Mouse (Mus musculus) liver, embryonic 15.5 days (tissue): ENCODE data around the gene Hadh. TPM values are rescaled to one million over a fixed set of nuclear protein-coding genes. Genes with fewer than 3 reads are reported as not detected.

Experiments used
- ATAC-seq: fragments of 200-750 bp; cut with Nextera tagmentation; 2 replicates; pipeline ENCODE4 v1.8.0; 2017; ENCODE audit warnings: moderate number of reproducible peaks, mild to moderate bottlenecking, moderate library complexity; ENCODE audit not compliant: insufficient read depth
- H3K27ac ChIP-seq: fragments of 300-500 bp; sonication (generic); replicated peaks from 2 replicates; pipeline ENCODE4 v1.5.1; 2015; ENCODE audit warnings: mild to moderate bottlenecking, inconsistent platforms
- H3K27me3 ChIP-seq: fragments of 300-500 bp; sonication (generic); 2 replicates; pipeline ENCODE4 v1.6.1; 2015; ENCODE audit warnings: mild to moderate bottlenecking, inconsistent platforms
- H3K36me3 ChIP-seq: fragments of 300-500 bp; sonication (generic); replicated peaks from 2 replicates; pipeline ENCODE4 v1.6.1; 2015; ENCODE audit warnings: moderate library complexity, mild to moderate bottlenecking, inconsistent platforms
- H3K4me1 ChIP-seq: fragments of 300-500 bp; sonication (generic); replicated peaks from 2 replicates; pipeline ENCODE4 v1.6.1; 2015; ENCODE audit warnings: inconsistent platforms
- H3K4me2 ChIP-seq: fragments of 300-500 bp; sonication (generic); 2 replicates; pipeline ENCODE4 v1.6.1; 2015; ENCODE audit warnings: moderate library complexity, mild to moderate bottlenecking, inconsistent platforms
- H3K4me3 ChIP-seq: fragments of 300-500 bp; sonication (generic); replicated peaks from 2 replicates; pipeline ENCODE4 v1.5.1; 2015; ENCODE audit warnings: mild to moderate bottlenecking, inconsistent platforms
- H3K9ac ChIP-seq: fragments of 300-500 bp; sonication (generic); 2 replicates; pipeline ENCODE4 v1.6.1; 2015; ENCODE audit warnings: moderate library complexity, mild to moderate bottlenecking, inconsistent platforms
- H3K9me3 ChIP-seq: fragments of 300-500 bp; sonication (generic); replicated peaks from 2 replicates; pipeline ENCODE4 v1.6.1; 2016; ENCODE audit warnings: inconsistent platforms
- WGBS: fragments of 180-500 bp; shearing (Covaris S2); methylation state at CpG from one replicate; pipeline ENCODE4 v1.1.7; 2015; ENCODE audit warnings: mixed read lengths; ENCODE audit not compliant: insufficient replicate concordance; 5-methylcytosine and 5-hydroxymethylcytosine counted together
- polyA plus RNA-seq: library from polyadenylated mRNA; unstranded; fragments of >200 nt; fragmentation: Nextera tagmentation; extraction: Ambion mirVana; gene quantifications from 2 replicates; pipeline ENCODE4 v1.2.1, GENCODE M21; 2015

Gene Hadh
- polyA plus RNA-seq, 1 experiment from 2014 or later = 114 TPM

GRCm38 (mm10) chr3:131271157-131271556 is 744 bp downstream of the Hadh start:
- Histone ChIP-seq H3K4me2 (peak overlapping the region; percentile 83), H3K4me1 (peaks cover 32% of the 10 kb centered on the region), H3K9ac (peak overlapping the region; percentile 55; the same call in 1 of the 2 replicates), H3K4me3 (peak overlapping the region; percentile 66), H3K9me3 (no peaks in the 10 kb centered on the region), H3K27me3 (no peaks in the 10 kb centered on the region), H3K27ac (peak overlapping the region; percentile 72), H3K36me3 (no peaks in the 10 kb centered on the region)
- peak; percentile 59 for ATAC-seq
- WGBS = 2% methylated on average over 8 of the region's 8 CpGs

GRCm38 (mm10) chr3:131270381-131270780 is 1.5 kb downstream of the Hadh start:
- 51% methylated on average over 6 of the region's 6 CpGs for WGBS
- peak overlapping the region; percentile 66 for H3K4me3 ChIP-seq
- H3K9me3 ChIP-seq = no peaks in the 10 kb centered on the region
- H3K27me3 ChIP-seq = no peaks in the 10 kb centered on the region
- H3K36me3 ChIP-seq = no peaks in the 10 kb centered on the region
- peak overlapping the region; percentile 83 for H3K4me2 ChIP-seq
- H3K27ac ChIP-seq = no peak overlapping the region
- no peak for ATAC-seq
- H3K4me1 ChIP-seq = peaks cover 32% of the 10 kb centered on the region
- peak overlapping the region; percentile 30; the same call in 1 of the 2 replicates for H3K9ac ChIP-seq

- Histone ChIP-seq H3K27ac (no peak overlapping the region), H3K36me3 (0 out of 2 replicates have a peak, but pooled peaks cover 4% of the 10 kb centered on the region), H3K4me1 (peaks cover 29% of the 10 kb centered on the region), H3K9ac (no peak overlapping the region), H3K4me3 (no peak overlapping the region), H3K4me2 (no peak overlapping the region), H3K27me3 (no peaks in the 10 kb centered on the region), H3K9me3 (no peaks in the 10 kb centered on the region)
- WGBS = 55% methylated on average over 3 of the region's 3 CpGs
- ATAC-seq = no peak
These were observed 5.4 kb downstream of the Hadh start for GRCm38 (mm10) chr3:131266366-131267050.

GRCm38 (mm10) chr3:131265516-131265915 is 6.4 kb downstream of the Hadh start:
- ATAC-seq = no peak
- H3K36me3 ChIP-seq = peaks cover 4% of the 10 kb centered on the region; the same call in 1 of the 2 replicates
- H3K9ac ChIP-seq = no peak overlapping the region
- H3K27me3 ChIP-seq = no peaks in the 10 kb centered on the region
- H3K4me3 ChIP-seq = no peak overlapping the region
- WGBS = 57% methylated on average over 8 of the region's 8 CpGs
- H3K9me3 ChIP-seq = no peaks in the 10 kb centered on the region
- H3K4me1 ChIP-seq = peaks cover 19% of the 10 kb centered on the region
- H3K27ac ChIP-seq = no peak overlapping the region
- H3K4me2 ChIP-seq = no peak overlapping the region

GRCm38 (mm10) chr3:131263766-131264486 is 8.0 kb downstream of the Hadh start:
- WGBS = 63% methylated on average over 15 of the region's 15 CpGs
- peaks cover 4% of the 10 kb centered on the region; the same call in 1 of the 2 replicates for H3K36me3 ChIP-seq
- peak overlapping the region; percentile 11 for H3K4me2 ChIP-seq
- H3K27ac ChIP-seq = 0 out of 2 replicates have a peak overlapping the region, but pooled peaks have one; percentile 1
- no peak overlapping the region for H3K9ac ChIP-seq
- H3K4me1 ChIP-seq = peaks cover 17% of the 10 kb centered on the region
- H3K9me3 ChIP-seq = no peaks in the 10 kb centered on the region
- no peaks in the 10 kb centered on the region for H3K27me3 ChIP-seq
- H3K4me3 ChIP-seq = no peak overlapping the region
- peak; percentile 67; the same call in 1 of the 2 replicates for ATAC-seq

- peaks cover 7% of the 10 kb centered on the region; the same call in 1 of the 2 replicates for H3K4me1 ChIP-seq
- no peaks in the 10 kb centered on the region for H3K9me3 ChIP-seq
- 80% methylated on average over 6 of the region's 6 CpGs for WGBS
- H3K27me3 ChIP-seq = no peaks in the 10 kb centered on the region
- H3K36me3 ChIP-seq = peaks cover 10% of the 10 kb centered on the region
- H3K4me3 ChIP-seq = no peak overlapping the region
- no peak for ATAC-seq
- no peak overlapping the region for H3K9ac ChIP-seq
- H3K27ac ChIP-seq = no peak overlapping the region
- no peak overlapping the region for H3K4me2 ChIP-seq
These were observed 11.5 kb downstream of the Hadh start for GRCm38 (mm10) chr3:131260418-131260817.

GRCm38 (mm10) chr3:131259392-131259965 is 12.4 kb downstream of the Hadh start:
- Histone ChIP-seq H3K4me2 (no peak overlapping the region), H3K27me3 (no peaks in the 10 kb centered on the region), H3K4me3 (no peak overlapping the region), H3K27ac (no peak overlapping the region), H3K4me1 (no peaks in the 10 kb centered on the region), H3K9me3 (no peaks in the 10 kb centered on the region), H3K36me3 (peaks cover 10% of the 10 kb centered on the region), H3K9ac (no peak overlapping the region)
- no peak for ATAC-seq
- 72% methylated on average over 9 of the region's 9 CpGs for whole genome bisulfite sequencing

- Histone ChIP-seq H3K4me1 (no peaks in the 10 kb centered on the region), H3K9ac (no peak overlapping the region), H3K4me2 (no peak overlapping the region), H3K36me3 (peaks cover 10% of the 10 kb centered on the region), H3K9me3 (no peaks in the 10 kb centered on the region), H3K27ac (no peak overlapping the region), H3K4me3 (no peak overlapping the region), H3K27me3 (no peaks in the 10 kb centered on the region)
- WGBS = 60% methylated on average over 3 of the region's 3 CpGs
- ATAC-seq = no peak
These were observed 13.0 kb downstream of the Hadh start for GRCm38 (mm10) chr3:131258921-131259320.

GRCm38 (mm10) chr3:131255399-131255981 is 16.4 kb downstream of the Hadh start:
- no peak overlapping the region for H3K4me2 ChIP-seq
- H3K9ac ChIP-seq = no peak overlapping the region
- no peaks in the 10 kb centered on the region for H3K27me3 ChIP-seq
- no peak overlapping the region for H3K4me3 ChIP-seq
- H3K4me1 ChIP-seq = no peaks in the 10 kb centered on the region
- ATAC-seq = no peak
- H3K36me3 ChIP-seq = peaks cover 8% of the 10 kb centered on the region
- no peak overlapping the region for H3K27ac ChIP-seq
- WGBS = 55% methylated on average over 3 of the region's 3 CpGs
- no peaks in the 10 kb centered on the region for H3K9me3 ChIP-seq

- no peaks in the 10 kb centered on the region for H3K9me3 ChIP-seq
- no peak overlapping the region for H3K9ac ChIP-seq
- no peaks in the 10 kb centered on the region for H3K27me3 ChIP-seq
- WGBS = 81% methylated on average over 4 of the region's 4 CpGs
- no peak for ATAC-seq
- H3K27ac ChIP-seq = no peak overlapping the region
- H3K36me3 ChIP-seq = peaks cover 8% of the 10 kb centered on the region
- H3K4me2 ChIP-seq = no peak overlapping the region
- H3K4me3 ChIP-seq = no peak overlapping the region
- no peaks in the 10 kb centered on the region for H3K4me1 ChIP-seq
These were observed 16.9 kb downstream of the Hadh start for GRCm38 (mm10) chr3:131254991-131255390.

GRCm38 (mm10) chr3:131251601-131252000 is 20.3 kb downstream of the Hadh start:
- H3K4me2 ChIP-seq = no peak overlapping the region
- no peaks in the 10 kb centered on the region for H3K27me3 ChIP-seq
- ATAC-seq = no peak
- no peak overlapping the region for H3K27ac ChIP-seq
- no peaks in the 10 kb centered on the region for H3K9me3 ChIP-seq
- H3K4me3 ChIP-seq = no peak overlapping the region
- 73% methylated on average over 7 of the region's 7 CpGs for WGBS
- H3K36me3 ChIP-seq = peaks cover 13% of the 10 kb centered on the region
- H3K9ac ChIP-seq = no peak overlapping the region
- H3K4me1 ChIP-seq = no peaks in the 10 kb centered on the region
